Mouse (Mus musculus) liver, adult 2 months (tissue): Measurements from ENCODE around the gene H2-DMb1. TPM values are rescaled to one million over a fixed set of nuclear protein-coding genes. Genes with fewer than 3 reads are reported as not detected.
A peak's percentile ranks its signal among the peaks of the same experiment; 100 is the strongest.

ENCODE experiments used
- DNase-seq: peaks from one replicate; pipeline ENCODE4 v3.0.0-alpha.2; 2011; ENCODE audit warnings: low read depth, low spot score; ENCODE audit errors: extremely low read depth
- H3K27ac ChIP-seq: fragments of 200-500 bp; replicated peaks from 2 replicates; pipeline ENCODE4 v1.5.1; 2012; ENCODE audit warnings: low read depth, mild to moderate bottlenecking, control low read depth, inconsistent platforms, low read length; ENCODE audit not compliant: insufficient read depth
- H3K27me3 ChIP-seq: fragments of 200-500 bp; 2 replicates; pipeline ENCODE4 v1.6.1; 2012; ENCODE audit warnings: mild to moderate bottlenecking, moderate library complexity, low read length, inconsistent platforms; ENCODE audit not compliant: control insufficient read depth, insufficient read depth
- H3K36me3 ChIP-seq: fragments of 200-500 bp; 2 replicates; pipeline ENCODE4 v1.6.1; 2012; ENCODE audit warnings: low read length, inconsistent platforms; ENCODE audit not compliant: control insufficient read depth, insufficient read depth
- H3K4me1 ChIP-seq: fragments of 200-500 bp; 2 replicates; pipeline ENCODE4 v1.6.1; 2011; ENCODE audit warnings: low read length; ENCODE audit not compliant: control insufficient read depth, insufficient read depth
- H3K4me3 ChIP-seq: fragments of 200-500 bp; 2 replicates; pipeline ENCODE4 v1.5.1; 2011; ENCODE audit warnings: low read depth, mild to moderate bottlenecking, control low read depth, low read length, moderate library complexity; ENCODE audit not compliant: insufficient read depth
- H3K79me2 ChIP-seq: fragments of 200-500 bp; 2 replicates; pipeline ENCODE4 v1.6.1; 2012; ENCODE audit warnings: inconsistent platforms, mild to moderate bottlenecking, low read length, moderate library complexity; ENCODE audit not compliant: control insufficient read depth, insufficient read depth
- H3K9ac ChIP-seq: fragments of 200-500 bp; 2 replicates; pipeline ENCODE4 v1.6.1; 2012; ENCODE audit warnings: low read depth, mild to moderate bottlenecking, control low read depth, inconsistent platforms, low read length
- CTCF ChIP-seq: fragments of 200-500 bp; IDR thresholded peaks from 2 replicates; pipeline ENCODE4 v1.5.1; 2011; ENCODE audit warnings: low read depth, low read length, control low read depth
- POLR2A ChIP-seq: fragments of 200-500 bp; IDR thresholded peaks from 2 replicates; pipeline ENCODE4 v1.6.1; 2011; ENCODE audit warnings: low read length, control low read depth; ENCODE audit not compliant: insufficient read depth; ENCODE audit errors: extremely low read depth
- WGBS: fragments of 180-500 bp; shearing (Covaris S2); methylation state at CpG from one replicate; pipeline ENCODE4 v1.1.7; 2018; 5-methylcytosine and 5-hydroxymethylcytosine counted together
- polyA plus RNA-seq: library from polyadenylated mRNA; depleted of rRNA; stranded (reverse); fragments of >200 nt; gene quantifications from 2 replicates; pipeline ENCODE4 v1.2.3, GENCODE M21; 2012
- total RNA-seq: library from RNA; depleted of rRNA; stranded (reverse); fragments of >200 nt; gene quantifications from 2 replicates; pipeline ENCODE4 v1.2.3, GENCODE M21; 2014

The H2-DMb1 gene
- total and polyA plus RNA-seq, 2 experiments, result 4.2 to 14.5 TPM

DNA sequence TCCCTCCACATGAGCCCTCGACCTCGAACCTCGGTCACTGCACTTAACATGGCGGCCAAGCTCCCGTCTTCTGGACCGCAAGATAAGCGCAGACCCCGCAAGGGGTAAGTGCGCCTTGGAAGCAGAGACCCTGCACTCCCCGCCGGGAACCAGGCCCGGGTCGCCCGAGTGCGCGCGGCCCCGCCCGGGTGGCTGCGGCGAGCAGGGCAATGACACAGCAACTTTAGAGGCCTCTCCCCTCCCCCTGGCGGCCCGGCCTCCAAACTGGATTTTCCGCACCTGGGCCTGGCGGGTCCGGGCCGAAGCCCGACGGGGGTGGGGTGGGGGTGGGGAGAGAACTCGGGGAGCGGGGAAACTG is 32.1 kb upstream of the H2-DMb1 start:
- peak overlapping the region; percentile 95 for H3K9ac ChIP-seq
- no peak for TF ChIP-seq CTCF
- TF ChIP-seq POLR2A, result no peak
- H3K27ac ChIP-seq, result peak overlapping the region; percentile 99
- peaks cover 26% of the 10 kb centered on the region for H3K79me2 ChIP-seq
- no peak for DNase-seq
- H3K27me3 ChIP-seq, result no peaks in the 10 kb centered on the region
- 1% methylated on average over 31 of the region's 31 CpGs for WGBS
- peaks cover 9% of the 10 kb centered on the region for H3K4me1 ChIP-seq
- peaks cover 23% of the 10 kb centered on the region for H3K36me3 ChIP-seq
- peak overlapping the region; percentile 90 for H3K4me3 ChIP-seq

DNA sequence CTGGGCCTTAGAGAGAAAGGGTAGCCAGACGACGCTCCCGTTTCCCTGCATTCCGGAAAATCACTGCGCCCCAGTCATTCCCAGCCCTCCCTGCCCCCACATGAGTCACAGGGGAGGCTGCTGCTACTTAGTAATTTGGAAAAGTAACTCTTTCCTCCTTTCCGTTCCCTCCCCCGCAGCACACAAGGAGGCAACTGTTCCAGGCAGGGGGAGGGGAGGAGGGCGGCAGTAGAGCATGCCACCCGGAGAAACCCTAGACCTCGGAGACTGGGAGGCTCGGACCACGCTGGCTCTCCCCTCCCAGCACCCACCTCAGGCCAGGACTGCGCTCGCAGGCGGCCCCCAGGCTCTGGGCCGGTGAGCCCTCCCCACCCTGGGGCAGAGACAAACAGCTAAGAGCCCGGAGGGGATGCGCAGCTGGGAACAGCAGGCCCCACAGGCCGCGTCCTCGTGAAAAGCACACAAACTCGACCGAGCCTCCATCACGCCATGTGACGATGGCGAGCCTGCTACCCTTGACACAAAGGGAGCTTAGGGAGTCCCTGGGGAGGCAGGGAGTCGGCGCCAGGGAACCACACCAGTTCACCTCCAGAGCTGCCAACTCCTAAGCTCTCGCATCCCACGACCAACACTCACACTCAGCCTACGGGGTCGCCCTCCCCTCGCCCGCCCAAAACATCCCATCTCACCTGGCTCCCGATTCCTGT is 31.5 kb upstream of the H2-DMb1 start:
- Histone ChIP-seq H3K36me3 (peaks cover 19% of the 10 kb centered on the region), H3K9ac (peak overlapping the region; percentile 95), H3K4me3 (peak overlapping the region; percentile 90), H3K27ac (peak overlapping the region; percentile 95), H3K79me2 (peaks cover 26% of the 10 kb centered on the region), H3K27me3 (no peaks in the 10 kb centered on the region), H3K4me1 (peaks cover 9% of the 10 kb centered on the region)
- DNase-seq, result peak; percentile 69
- WGBS, result under 1% methylated on average over 35 of the region's 35 CpGs
- TF ChIP-seq POLR2A (no peak; the same call in 1 of the 2 replicates), CTCF (no peak)

DNA sequence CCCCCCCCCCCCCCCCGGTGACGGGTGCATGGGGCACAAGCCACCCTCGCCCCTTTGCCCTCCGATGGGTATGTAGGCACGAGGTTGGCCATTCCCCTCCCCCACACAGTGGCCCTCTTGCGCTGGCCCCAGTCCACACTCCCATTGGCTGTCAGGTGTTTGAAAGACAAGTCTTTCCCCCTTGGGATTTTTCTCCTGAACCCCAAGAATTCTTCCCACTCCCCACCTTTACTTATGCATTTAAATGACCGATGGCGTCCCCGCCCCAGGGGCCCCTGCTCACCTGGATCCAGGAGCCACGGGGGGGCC is 31.0 kb upstream of the H2-DMb1 start:
- peak overlapping the region; percentile 90 for H3K4me3 ChIP-seq
- peaks cover 14% of the 10 kb centered on the region for H3K36me3 ChIP-seq
- 3% methylated on average over 8 of the region's 10 CpGs for WGBS
- no peaks in the 10 kb centered on the region for H3K27me3 ChIP-seq
- peak overlapping the region; percentile 95 for H3K27ac ChIP-seq
- H3K79me2 ChIP-seq, result peaks cover 24% of the 10 kb centered on the region
- H3K9ac ChIP-seq, result peak overlapping the region; percentile 95
- TF ChIP-seq POLR2A (no peak), CTCF (no peak)
- H3K4me1 ChIP-seq, result peaks cover 7% of the 10 kb centered on the region
- peak; percentile 75 for DNase-seq

DNA sequence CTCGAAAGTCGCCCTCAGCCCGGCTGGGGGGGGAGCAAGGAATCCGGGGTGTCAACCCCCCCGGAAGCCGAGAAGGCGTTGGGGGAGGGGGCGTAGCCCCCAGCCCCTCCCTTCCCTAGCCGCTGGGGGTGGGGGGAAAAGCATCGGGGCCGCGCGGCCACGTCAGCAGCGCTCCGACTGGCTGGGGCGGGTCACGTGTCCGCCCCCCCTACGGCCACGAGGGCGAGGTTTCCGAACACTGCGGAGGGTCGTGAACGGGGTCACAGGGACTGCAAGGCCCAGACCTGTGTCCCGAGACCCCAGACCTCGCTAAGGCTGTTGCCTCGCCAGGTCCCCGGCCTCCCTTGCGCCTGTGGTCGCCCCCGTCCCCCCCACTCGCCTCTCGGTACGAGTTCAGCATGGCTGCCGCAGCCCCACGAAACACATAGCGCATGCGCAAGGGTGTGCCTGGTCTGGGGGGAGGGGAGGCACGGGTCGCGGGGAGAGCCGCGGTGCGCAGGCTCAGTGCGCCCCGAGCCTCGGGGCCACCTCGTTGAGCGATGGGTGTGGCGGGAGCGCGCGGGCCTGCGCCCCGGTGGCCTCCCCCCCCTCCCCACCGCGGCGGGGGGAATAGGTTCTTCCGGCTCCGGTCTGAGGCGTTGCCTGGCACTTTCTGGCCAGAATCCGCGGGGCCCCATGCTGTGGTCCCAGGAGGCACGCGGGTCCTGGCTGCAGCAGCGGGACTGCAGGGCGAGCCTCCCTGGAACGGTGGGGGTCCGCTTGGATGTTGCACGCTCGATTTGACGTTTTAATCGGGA is 30.5 kb upstream of the H2-DMb1 start, which contains the start of gene Brd2:
Brd2 (minus strand) TSS at position 447 of the 797 bp plus-strand sequence.
- Histone ChIP-seq H3K4me1 (peaks cover 12% of the 10 kb centered on the region), H3K36me3 (peaks cover 8% of the 10 kb centered on the region), H3K79me2 (peaks cover 20% of the 10 kb centered on the region), H3K4me3 (peak within 1 kb of the TSS; percentile 90), H3K27me3 (no peaks in the 10 kb centered on the region), H3K9ac (peak within 1 kb of the TSS; percentile 95), H3K27ac (peak within 1 kb of the TSS; percentile 95)
- TF ChIP-seq CTCF, result no peak; the same call in 1 of the 2 replicates
- TF ChIP-seq POLR2A, result no peak
- peak; percentile 79 for DNase-seq
- under 1% methylated on average over 73 of the region's 75 CpGs for WGBS

DNA sequence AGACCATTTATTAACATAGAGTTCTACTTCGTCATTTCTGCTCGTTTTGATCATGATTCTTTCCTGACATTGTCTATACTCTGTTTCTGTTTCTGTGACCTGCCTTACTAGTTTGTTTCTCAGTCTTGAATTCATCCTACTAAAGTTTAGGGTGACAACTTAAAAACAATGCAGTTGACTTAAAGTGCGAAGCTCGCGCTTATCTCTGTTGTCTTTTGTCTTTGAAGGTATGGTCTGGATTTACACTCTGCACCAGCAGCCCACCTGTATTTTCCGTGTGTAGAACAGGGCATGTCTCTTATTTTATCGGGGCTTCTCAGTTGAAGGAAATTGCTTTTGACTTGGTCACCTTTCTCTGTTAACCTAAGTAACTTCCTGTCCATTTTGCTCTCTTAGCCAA is 29.8 kb upstream of the H2-DMb1 start:
- H3K9ac ChIP-seq, result peak overlapping the region; percentile 33; the same call in 1 of the 2 replicates
- H3K27ac ChIP-seq, result peak overlapping the region; percentile 76; the same call in 1 of the 2 replicates

More for the DNA sequence above, 29.8 kb upstream of the H2-DMb1 start:
- 2% methylated on average over 7 of the region's 7 CpGs for WGBS
- DNase-seq, result no peak
- Histone ChIP-seq H3K36me3 (peaks cover 6% of the 10 kb centered on the region), H3K79me2 (peaks cover 15% of the 10 kb centered on the region), H3K4me3 (peak overlapping the region; percentile 90), H3K27me3 (no peaks in the 10 kb centered on the region), H3K4me1 (peaks cover 13% of the 10 kb centered on the region)
- no peak for TF ChIP-seq CTCF
- TF ChIP-seq POLR2A, result no peak
